Mouse (Mus musculus): ENCODE results near the gene Cfap61.

- TF ChIP-seq POLR2A (IDR thresholded peaks at IDR 0.05; ENCODE audit: control insufficient read depth in 1 of 2, insufficient read depth in 1 of 2, low read depth in 1 of 2, low read length in 2 of 2, poor library complexity in 1 of 2) (no peak), NELFE (IDR thresholded peaks at IDR 0.05; ENCODE audit: low read depth, low read length) (no peak), BHLHE40 (IDR thresholded peaks at IDR 0.05; ENCODE audit: borderline replicate concordance, low read depth, low read length) (no peak), HCFC1 (IDR thresholded peaks at IDR 0.05; ENCODE audit: low read depth, low read length) (no peak), CTCF (IDR thresholded peaks at IDR 0.05 in 2 of 3, conservative IDR thresholded peaks at IDR 0.05 in 1 of 3; ENCODE audit: control insufficient read depth in 1 of 3, insufficient read depth in 1 of 3, low read depth in 2 of 3, low read length in 3 of 3, poor library complexity in 1 of 3, severe bottlenecking in 1 of 3) (no peak), E2F4 (IDR thresholded peaks at IDR 0.05; ENCODE audit: borderline replicate concordance, low read depth, low read length) (no peak)
Observed at GRCm38 (mm10) chr2:146258736-146259469, 324.3 kb downstream of the Cfap61 start.

All from MEL (cell line).